Mouse (Mus musculus) heart, postnatal 4 days (tissue): ENCODE measurements around the gene Csf2. TPM values are rescaled to one million over a fixed set of nuclear protein-coding genes. Genes with fewer than 3 reads are reported as not detected.

Experiments used
- DNase-seq: peaks from one replicate; pipeline ENCODE4 v3.0.0; 2021
- total RNA-seq, 2 experiments: library from RNA; stranded (reverse); gene quantifications; 2 replicates each; pipeline ENCODE4 v1.2.3; 2021

Csf2 gene
- total RNA-seq, 2 experiments from 2014 or later: not detected

- DNase-seq: peak; percentile 68
These were observed 12.5 kb downstream of the Csf2 start for GRCm38 (mm10) chr11:54236939-54237338.

- DNase-seq: no peak
These were observed 22.0 kb downstream of the Csf2 start for GRCm38 (mm10) chr11:54227478-54227877.

GRCm38 (mm10) chr11:54224475-54224986, 24.9 kb downstream of the Csf2 start:
- DNase-seq: no peak

GRCm38 (mm10) chr11:54223637-54224474, 25.6 kb downstream of the Csf2 start:
- DNase-seq: no peak

- no peak for DNase-seq
These were observed 29.3 kb downstream of the Csf2 start for GRCm38 (mm10) chr11:54219903-54220740.

- no peak for DNase-seq
These were observed 30.3 kb downstream of the Csf2 start for GRCm38 (mm10) chr11:54219191-54219590.

GRCm38 (mm10) chr11:54217384-54217783, 32.1 kb downstream of the Csf2 start:
- no peak for DNase-seq

- no peak for DNase-seq
These were observed 33.4 kb downstream of the Csf2 start for GRCm38 (mm10) chr11:54216091-54216490.

- peak; percentile 82 for DNase-seq
These were observed 34.7 kb downstream of the Csf2 start for GRCm38 (mm10) chr11:54214499-54215443.

- DNase-seq: no peak
These were observed 35.8 kb downstream of the Csf2 start for GRCm38 (mm10) chr11:54213631-54214030.

- no peak for DNase-seq
These were observed 42.5 kb downstream of the Csf2 start for GRCm38 (mm10) chr11:54206993-54207392.

GRCm38 (mm10) chr11:54205366-54205765, 44.1 kb downstream of the Csf2 start:
- DNase-seq: no peak

- no peak for DNase-seq
These were observed 44.7 kb downstream of the Csf2 start for GRCm38 (mm10) chr11:54204781-54205180.

- DNase-seq: peak; percentile 39
These were observed 46.3 kb downstream of the Csf2 start for GRCm38 (mm10) chr11:54203162-54203561.

- DNase-seq: no peak
These were observed 47.4 kb downstream of the Csf2 start for GRCm38 (mm10) chr11:54201881-54202685.

- no peak for DNase-seq
These were observed 48.1 kb downstream of the Csf2 start for GRCm38 (mm10) chr11:54201287-54201773.

Other genes with a start within 250 kb of the Csf2 start
- gene Slc22a4, start 221.6 kb downstream of the Csf2 start, total RNA-seq: 1 to 10 TPM in 1 of 2 experiments, under 1 TPM in 1; 0.86 to 1.4 TPM
- gene Pdlim4, start 180.7 kb downstream of the Csf2 start, total RNA-seq: 10 to 100 TPM; 25.4 to 26.8 TPM
- gene P4ha2, start 149.6 kb downstream of the Csf2 start, total RNA-seq: 10 to 100 TPM; 24.6 to 28.1 TPM
- not detected for gene Il3, start 17.6 kb upstream of the Csf2 start, total RNA-seq
- gene Acsl6, start 54.1 kb upstream of the Csf2 start, total RNA-seq: 1 to 10 TPM in 1 of 2 experiments, under 1 TPM in 1; 0.50 to 1.2 TPM
- gene Meikin, start 121.0 kb upstream of the Csf2 start, total RNA-seq: not detected
- 10 to 100 TPM; 26.1 to 26.3 TPM for gene Fnip1, start 188.5 kb upstream of the Csf2 start, total RNA-seq